ENCODE assay signal across 8 mouse cellular contexts in genomic region chr17:34588767-34589166, GRCm38 (mm10). TPM values are rescaled to one million over a fixed set of nuclear protein-coding genes. Genes with fewer than 3 reads are reported as not detected.
DNase-seq lines count a peak whose midpoint lies in the region; ATAC-seq and TF ChIP-seq lines count a peak whose summit lies in the region.

No protein-coding gene starts in this region.

- H3K27ac ChIP-seq in kidney, postnatal 0 days = peak overlapping the region; percentile 99
- H3K27ac ChIP-seq in CH12.LX (ENCODE audit: insufficient read depth, low read depth) = 0 out of 2 replicates have a peak overlapping the region, but pooled peaks have one; percentile 22
- H3K27ac ChIP-seq in limb, embryonic 13.5 days = peak overlapping the region; percentile 98; the same call in 1 of the 2 replicates

- no peak overlapping the region for H3K4me3 ChIP-seq in kidney, postnatal 0 days (replicated peaks; ENCODE audit: low read depth, low read length)
- peak overlapping the region; percentile 30 to 88 (median 82) for H3K4me3 ChIP-seq in CH12.LX (replicated peaks in 1 of 3; ENCODE audit: low read depth in 2 of 3, low read length in 2 of 3, poor library complexity in 1 of 3)
- H3K4me3 ChIP-seq in limb, embryonic 13.5 days = no peak overlapping the region

- H3K4me2 ChIP-seq in kidney, postnatal 0 days (ENCODE audit: low read length) = peak overlapping the region; percentile 98
- peak overlapping the region; percentile 73 for H3K4me2 ChIP-seq in CH12.LX (ENCODE audit: insufficient read depth, low read depth, poor library complexity, severe bottlenecking)
- peak overlapping the region; percentile 98 for H3K4me2 ChIP-seq in limb, embryonic 13.5 days (replicated peaks)

- TF ChIP-seq POLR2A in CH12.LX (IDR thresholded peaks at IDR 0.05; ENCODE audit: low read depth, low read length) = no peak

- no peak for TF ChIP-seq RAD21 in CH12.LX (IDR thresholded peaks at IDR 0.05; ENCODE audit: low read depth, low read length)

- TF ChIP-seq EP300 in CH12.LX (IDR thresholded peaks at IDR 0.05; ENCODE audit: low read length) = no peak

- ATAC-seq in kidney, postnatal 0 days (replicated peaks; ENCODE audit: low FRiP score, low read depth) = no peak
- ATAC-seq in limb, embryonic 13.5 days (ENCODE audit: low FRiP score, low read depth) = no peak

- no peak for TF ChIP-seq CTCF in kidney, postnatal 0 days (IDR thresholded peaks at IDR 0.05; ENCODE audit: low read depth)
- no peak for TF ChIP-seq CTCF in CH12.LX (conservative IDR thresholded peaks at IDR 0.05 in 1 of 2, IDR thresholded peaks at IDR 0.05 in 1 of 2; ENCODE audit: low read depth in 2 of 2, low read length in 2 of 2)

- DNase-seq in cerebellum, adult 9-11 months = peak; percentile 55
- DNase-seq in cerebellum, postnatal 36 days = no peak
- DNase-seq in kidney, postnatal 0 days (ENCODE audit: low spot score) = no peak
- no peak for DNase-seq in kidney, postnatal 36 days
- DNase-seq in CH12.LX (ENCODE audit: extremely low read depth) = peak; percentile 31
- no peak for DNase-seq in embryo, embryonic 10 days (ENCODE audit: low spot score)
- no peak for DNase-seq in right cerebral cortex, postnatal 14 days

- H3K9ac ChIP-seq in kidney, postnatal 0 days (ENCODE audit: low read depth, low read length) = no peak overlapping the region
- peak overlapping the region; percentile 67 for H3K9ac ChIP-seq in CH12.LX (ENCODE audit: insufficient read depth, low read depth)
- no peak overlapping the region for H3K9ac ChIP-seq in limb, embryonic 13.5 days

- H3K79me2 ChIP-seq in CH12.LX (replicated peaks; ENCODE audit: control insufficient read depth, extremely low read depth, insufficient read depth, poor library complexity, severe bottlenecking) = no peaks in the 10 kb centered on the region; the same call in 1 of the 2 replicates

- in situ Hi-C loops in CH12.LX (cut with MboI; ENCODE audit: low pct_ligation_motif_present, low pct_unique_long_range_greater_than_20kb, low sequenced_read_pairs) = no loop called here

- H3K4me1 ChIP-seq in kidney, postnatal 0 days (replicated peaks; ENCODE audit: insufficient read depth, low read length) = peaks cover 46% of the 10 kb centered on the region
- peaks cover 8 to 40% of the 10 kb centered on the region in 2 experiments; a peak in 2 of 4 replicates for H3K4me1 ChIP-seq in CH12.LX (ENCODE audit: control insufficient read depth in 1 of 2, insufficient read depth in 2 of 2)
- H3K4me1 ChIP-seq in limb, embryonic 13.5 days = peaks cover 55% of the 10 kb centered on the region

- dilution Hi-C loops in CH12.LX (cut with MboI; ENCODE audit: extremely low pct_ligation_motif_present, extremely low pct_unique_long_range_greater_than_20kb, low sequenced_read_pairs) = no loop called here

- no peaks in the 10 kb centered on the region for H3K36me3 ChIP-seq in kidney, postnatal 0 days (ENCODE audit: insufficient read depth, low read length)
- H3K36me3 ChIP-seq in CH12.LX (replicated peaks in 1 of 2; ENCODE audit: control insufficient read depth in 1 of 2, insufficient read depth in 1 of 2, low read length in 1 of 2) = peaks cover 1 to 6% of the 10 kb centered on the region in 2 experiments
- H3K36me3 ChIP-seq in limb, embryonic 13.5 days = no peaks in the 10 kb centered on the region

- no peaks in the 10 kb centered on the region for H3K27me3 ChIP-seq in kidney, postnatal 0 days (ENCODE audit: insufficient read depth, low read length)
- H3K27me3 ChIP-seq in CH12.LX (replicated peaks) = no peaks in the 10 kb centered on the region
- H3K27me3 ChIP-seq in limb, embryonic 13.5 days = no peaks in the 10 kb centered on the region

- H3K9me3 ChIP-seq in kidney, postnatal 0 days (replicated peaks; ENCODE audit: low read length) = no peaks in the 10 kb centered on the region
- no peaks in the 10 kb centered on the region for H3K9me3 ChIP-seq in CH12.LX (replicated peaks; ENCODE audit: low read length)
- H3K9me3 ChIP-seq in limb, embryonic 13.5 days = no peaks in the 10 kb centered on the region

- 57% methylated on average over 3 of the region's 3 CpGs for WGBS in kidney, postnatal 0 days
- WGBS in limb, embryonic 13.5 days = 37% methylated on average over 3 of the region's 3 CpGs

TF ChIP-seq in CH12.LX, 34 proteins besides CTCF, POLR2A, EP300 and RAD21:
- TF ChIP-seq JUN (IDR thresholded peaks at IDR 0.05; ENCODE audit: insufficient read depth, low read depth, low read length) (no peak), E2F4 (IDR thresholded peaks at IDR 0.05; ENCODE audit: insufficient replicate concordance, low read depth, low read length) (no peak), MEF2A (IDR thresholded peaks at IDR 0.05; ENCODE audit: borderline replicate concordance, low read depth, low read length) (no peak), ZKSCAN1 (IDR thresholded peaks at IDR 0.05; ENCODE audit: borderline replicate concordance, low read depth, low read length) (no peak), ETS1 (conservative IDR thresholded peaks at IDR 0.05; ENCODE audit: low read depth, low read length) (no peak), KAT2A (IDR thresholded peaks at IDR 0.05; ENCODE audit: insufficient replicate concordance, low read length) (no peak)

RNA-seq across cellular contexts. Expression of gene Gpsm3, which starts 0.8 kb away (rescaled TPM):
- polyA plus RNA-seq in kidney, postnatal 0 days (2015; fragmentation: Nextera tagmentation; extraction: Ambion mirVana) = 28.5 and 29.5 TPM in 2 replicates
- total RNA-seq in CH12.LX (2012; rRNA removed) (14.9 and 18.2 TPM in 2 replicates), CH12.LX (2014; rRNA removed) (8.5 and 13.0 TPM in 2 replicates)
- 38.7 and 52.6 TPM in 2 replicates for polyA plus RNA-seq in CH12.LX (2012; ENCODE audit: insufficient read length, low read depth)
- 4.0 and 5.8 TPM in 2 replicates for polyA plus RNA-seq in limb, embryonic 13.5 days (2015; fragmentation: Nextera tagmentation; extraction: Ambion mirVana)

RNA-seq across cellular contexts. Expression of gene Pbx2, which starts 2.3 kb away (rescaled TPM):
- polyA plus RNA-seq in kidney, postnatal 0 days (2015; fragmentation: Nextera tagmentation; extraction: Ambion mirVana) = 13.0 and 13.2 TPM in 2 replicates
- 34.8 and 41.0 TPM in 2 replicates for total RNA-seq in CH12.LX (2012; rRNA removed)
- 30.0 and 31.9 TPM in 2 replicates for total RNA-seq in CH12.LX (2014; rRNA removed)
- polyA plus RNA-seq in CH12.LX (2012; ENCODE audit: insufficient read length, low read depth) = 41.7 and 50.5 TPM in 2 replicates
- 17.6 and 18.9 TPM in 2 replicates for polyA plus RNA-seq in limb, embryonic 13.5 days (2015; fragmentation: Nextera tagmentation; extraction: Ambion mirVana)

RNA-seq across cellular contexts. Expression of gene Ager, which starts 8.9 kb away (rescaled TPM):
- 7.4 and 7.9 TPM in 2 replicates for polyA plus RNA-seq in kidney, postnatal 0 days (2015; fragmentation: Nextera tagmentation; extraction: Ambion mirVana)
- total RNA-seq in CH12.LX (2012; rRNA removed) = 0.76 and 0.81 TPM in 2 replicates
- total RNA-seq in CH12.LX (2014; rRNA removed) = 0.55 and 0.92 TPM in 2 replicates
- polyA plus RNA-seq in CH12.LX (2012; ENCODE audit: insufficient read length, low read depth) = 3.5 and 4.1 TPM in 2 replicates
- polyA plus RNA-seq in limb, embryonic 13.5 days (2015; fragmentation: Nextera tagmentation; extraction: Ambion mirVana) = 3.5 TPM in 2 replicates

RNA-seq across cellular contexts. Expression of gene Rnf5, which starts 14.7 kb away (rescaled TPM):
- polyA plus RNA-seq in kidney, postnatal 0 days (2015; fragmentation: Nextera tagmentation; extraction: Ambion mirVana) = 154 and 177 TPM in 2 replicates
- total RNA-seq in CH12.LX (2012; rRNA removed) = 16.5 and 20.6 TPM in 2 replicates
- 6.5 and 8.4 TPM in 2 replicates for total RNA-seq in CH12.LX (2014; rRNA removed)
- 35.1 and 48.9 TPM in 2 replicates for polyA plus RNA-seq in CH12.LX (2012; ENCODE audit: insufficient read length, low read depth)
- polyA plus RNA-seq in limb, embryonic 13.5 days (2015; fragmentation: Nextera tagmentation; extraction: Ambion mirVana) = 133 and 135 TPM in 2 replicates

RNA-seq across cellular contexts. Expression of gene Agpat1, which starts 15.3 kb away (rescaled TPM):
- polyA plus RNA-seq in kidney, postnatal 0 days (2015; fragmentation: Nextera tagmentation; extraction: Ambion mirVana) = 56.1 and 58.6 TPM in 2 replicates
- total RNA-seq in CH12.LX (2012; rRNA removed) = 39.3 and 47.4 TPM in 2 replicates
- total RNA-seq in CH12.LX (2014; rRNA removed) = 9.9 and 11.2 TPM in 2 replicates
- polyA plus RNA-seq in CH12.LX (2012; ENCODE audit: insufficient read length, low read depth) = 37.7 and 44.4 TPM in 2 replicates
- 52.9 and 58.4 TPM in 2 replicates for polyA plus RNA-seq in limb, embryonic 13.5 days (2015; fragmentation: Nextera tagmentation; extraction: Ambion mirVana)

Comparison
In these comparisons a context has a peak if more than half of its experiments do, and no peak if none do; other contexts are left out.
1. DNase-seq: peak in cerebellum, adult 9-11 months (single experiment) and CH12.LX (single experiment); none in cerebellum, postnatal 36 days (0 of 2), kidney, postnatal 0 days (single experiment), kidney, postnatal 36 days (0 of 2), embryo, embryonic 10 days (single experiment) and right cerebral cortex, postnatal 14 days (single experiment).
2. H3K27ac ChIP-seq: peak in every context shown above with its lines; median percentile 99 in kidney, postnatal 0 days; 98 in limb, embryonic 13.5 days; 22 in CH12.LX.
3. H3K4me3 ChIP-seq: peak in CH12.LX (3 of 3); none in kidney, postnatal 0 days (single experiment) and limb, embryonic 13.5 days (single experiment).
4. Peak in every context shown above with its lines, with median percentiles within 50 percentile points of each other: H3K4me2 ChIP-seq.